Mouse (Mus musculus) brain, embryonic 14.5 days (tissue): ENCODE measurements at regions not wholly inside any gene's neighbourhood (a gene's known extent, or its start where the extent isn't known, plus 50 kb on each side); places are given as distances from the start of the nearest gene placed in this dataset.

Experiments used
- CTCF ChIP-seq: fragments of 200-500 bp; IDR thresholded peaks from 2 replicates; pipeline ENCODE4 v1.5.1; 2012; ENCODE audit warnings: inconsistent platforms, mild to moderate bottlenecking, moderate library complexity, borderline replicate concordance; ENCODE audit not compliant: insufficient read depth, insufficient read length; ENCODE audit errors: extremely low read depth
- POLR2A ChIP-seq: fragments of 200-500 bp; IDR thresholded peaks from 2 replicates; pipeline ENCODE4 v1.6.1; 2012; ENCODE audit warnings: mild to moderate bottlenecking, inconsistent platforms, borderline replicate concordance; ENCODE audit not compliant: poor library complexity, insufficient read depth, insufficient read length, severe bottlenecking; ENCODE audit errors: extremely low read depth

- TF ChIP-seq POLR2A (no peak), CTCF (no peak)
These were observed 275.1 kb upstream of the Pkn2 start for GRCm38 (mm10) chr3:143156733-143157524.
